Mouse (Mus musculus) Patski (cell line): ENCODE measurements around the gene Sirt6. TPM values are rescaled to one million over a fixed set of nuclear protein-coding genes. Genes with fewer than 3 reads are reported as not detected.

ENCODE experiments used
- ATAC-seq: fragments of 100-300 bp; one replicate; pipeline ENCODE4 v1.8.0; 2021
- CTCF ChIA-PET: fragments of 350-600 bp; sonication (Branson Sonifier 250); formaldehyde crosslinking; loops from one replicate; lab custom pipeline; 2022; ENCODE audit warnings: inconsistent platforms; lab: Charles Lee
- POLR2A ChIA-PET: fragments of 350-600 bp; sonication (Branson Sonifier 250); formaldehyde crosslinking; loops from one replicate; lab custom pipeline; 2022; ENCODE audit warnings: antibody characterized with exemption, inconsistent platforms; lab: Charles Lee
- DNase-seq: peaks from one replicate; pipeline ENCODE4 v3.0.0-alpha.2; 2011; ENCODE audit warnings: low read depth, low spot score
- H3K27me3 ChIP-seq: fragments of 371-371 bp; one replicate; pipeline ENCODE4 v1.5.1; 2021
- CTCF ChIP-seq: fragments of 100-300 bp; IDR thresholded peaks from one replicate; pipeline ENCODE4 v1.5.1; 2021
- in situ Hi-C: fragments of 300-500 bp; cut with MboI; formaldehyde crosslinking; loops from 3 replicates; pipeline ENCODE4 v1.11.1; 2018; ENCODE audit warnings: low pct_unique_long_range_greater_than_20kb, mixed read lengths
- polyA plus RNA-seq: library from polyadenylated mRNA; unstranded; gene quantifications from one replicate; pipeline ENCODE4 v1.2.3, GENCODE M21; 2021

Sirt6 gene
- polyA plus RNA-seq, 1 experiment from 2014 or later, result 21.7 TPM

GRCm38 (mm10) chr10:81596611-81597010 is 31.0 kb downstream of the Sirt6 start:
- POLR2A ChIA-PET, result interaction anchor here (1.0 to 2.3 kb wide), 3 partner anchors 8 to 25 kb away, joined by 3 to 10 read pairs (median 3); no protein-coding TSS in a partner anchor
- CTCF ChIA-PET, result no interaction called here
- TF ChIP-seq CTCF, result no peak
- H3K27me3 ChIP-seq, result no peaks in the 10 kb centered on the region
- ATAC-seq (no peak), DNase-seq (no peak)
- in situ Hi-C loops, result no loop called here

GRCm38 (mm10) chr10:81595599-81595998 is 32.0 kb downstream of the Sirt6 start:
- ChIA-PET POLR2A (interaction anchor here (0.7 to 1.3 kb wide), 3 partner anchors 9 to 22 kb away, joined by 3 to 4 read pairs (median 3); no protein-coding TSS in a partner anchor), CTCF (no interaction called here)
- ATAC-seq, result no peak
- TF ChIP-seq CTCF, result no peak
- no peak for DNase-seq
- in situ Hi-C loops, result no loop called here
- H3K27me3 ChIP-seq, result no peaks in the 10 kb centered on the region

DNA sequence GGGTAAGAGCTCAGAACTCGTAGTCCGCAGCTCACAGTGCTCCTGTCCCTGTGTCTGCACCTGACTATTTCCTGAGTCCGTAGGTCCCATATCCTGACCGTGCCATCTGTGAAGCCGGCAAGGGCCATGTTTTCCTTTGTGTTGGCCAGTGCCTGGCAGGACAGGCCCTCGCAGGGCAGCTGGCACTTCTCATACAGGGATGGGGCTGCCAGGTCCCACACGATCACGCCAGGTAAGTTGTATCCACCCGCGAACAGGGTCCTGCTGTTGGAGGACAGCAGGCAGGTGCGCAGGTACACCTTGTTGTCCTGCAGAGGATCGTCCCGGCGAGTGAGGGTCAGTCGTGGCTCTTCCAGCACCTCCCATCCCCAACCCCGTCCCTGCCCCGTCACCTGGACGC is 33.7 kb downstream of the Sirt6 start:
- no peak for ATAC-seq

GRCm38 (mm10) chr10:81593223-81593622 is 34.4 kb downstream of the Sirt6 start:
- no peak for DNase-seq
- in situ Hi-C loops, result no loop called here
- POLR2A ChIA-PET, result no interaction called here
- no peaks in the 10 kb centered on the region for H3K27me3 ChIP-seq
- TF ChIP-seq CTCF, result no peak
- ATAC-seq, result no peak
- CTCF ChIA-PET, result no interaction called here

More for the DNA sequence above, 33.7 kb downstream of the Sirt6 start:
- H3K27me3 ChIP-seq, result no peaks in the 10 kb centered on the region
- ChIA-PET CTCF (no interaction called here), POLR2A (no interaction called here)
- no peak for DNase-seq
- no peak for TF ChIP-seq CTCF
- in situ Hi-C loops, result no loop called here

- no peaks in the 10 kb centered on the region for H3K27me3 ChIP-seq
- TF ChIP-seq CTCF, result no peak
- ATAC-seq, result no peak
- POLR2A ChIA-PET, result no interaction called here
- CTCF ChIA-PET, result no interaction called here
- in situ Hi-C loops, result no loop called here
- no peak for DNase-seq
These were observed 35.0 kb downstream of the Sirt6 start for GRCm38 (mm10) chr10:81592631-81593030.

- no peak for DNase-seq
- TF ChIP-seq CTCF, result no peak
- ChIA-PET CTCF (interaction anchor here (1.0 kb wide), 1 partner anchor 11 kb away, joined by 3 read pairs; no protein-coding TSS in a partner anchor), POLR2A (no interaction called here)
- in situ Hi-C loops, result no loop called here
- no peaks in the 10 kb centered on the region for H3K27me3 ChIP-seq
- ATAC-seq, result no peak
These were observed 35.8 kb downstream of the Sirt6 start for GRCm38 (mm10) chr10:81591846-81592245.

GRCm38 (mm10) chr10:81588739-81589138 is 38.9 kb downstream of the Sirt6 start:
- TF ChIP-seq CTCF, result no peak
- ChIA-PET POLR2A (no interaction called here), CTCF (interaction anchor here (0.9 kb wide), 1 partner anchor 8 kb away, joined by 3 read pairs; no protein-coding TSS in a partner anchor)
- no peak for DNase-seq
- in situ Hi-C loops, result no loop called here
- no peaks in the 10 kb centered on the region for H3K27me3 ChIP-seq
- ATAC-seq, result no peak

DNA sequence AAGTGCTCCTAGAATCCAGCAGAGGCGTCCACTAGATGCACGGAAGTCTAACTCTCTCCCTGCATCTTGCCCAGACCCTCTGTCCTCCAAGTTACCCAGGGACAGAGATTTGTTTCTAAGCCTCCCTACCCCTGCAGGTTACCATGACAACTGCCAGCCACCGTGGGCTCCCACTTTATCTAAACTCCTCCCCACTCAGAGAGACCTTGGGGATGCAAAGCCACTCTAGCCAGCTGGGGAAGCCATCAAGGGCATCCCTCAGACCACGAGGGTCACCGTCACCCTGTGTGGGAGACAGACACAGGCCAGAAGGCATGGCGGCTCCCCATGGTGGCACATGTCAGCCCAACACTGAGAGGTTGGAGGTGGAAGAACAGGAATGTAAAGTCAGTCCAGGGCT is 44.2 kb downstream of the Sirt6 start:
- in situ Hi-C loops, result no loop called here
- ChIA-PET CTCF (no interaction called here), POLR2A (no interaction called here)
- H3K27me3 ChIP-seq, result no peaks in the 10 kb centered on the region
- DNase-seq (no peak), ATAC-seq (no peak)
- TF ChIP-seq CTCF, result no peak

- CTCF ChIA-PET, result interaction anchor here (0.8 to 1.1 kb wide), 2 partner anchors 9 to 11 kb away, joined by 3 read pairs; no protein-coding TSS in a partner anchor
- in situ Hi-C loops, result no loop called here
- H3K27me3 ChIP-seq, result no peaks in the 10 kb centered on the region
- ATAC-seq (no peak), DNase-seq (no peak)
- POLR2A ChIA-PET, result interaction anchor here (0.5 kb wide), 1 partner anchor 73 kb away, joined by 4 read pairs; no protein-coding TSS in a partner anchor
- TF ChIP-seq CTCF, result no peak
These were observed 47.0 kb downstream of the Sirt6 start for GRCm38 (mm10) chr10:81580441-81581070.

DNA sequence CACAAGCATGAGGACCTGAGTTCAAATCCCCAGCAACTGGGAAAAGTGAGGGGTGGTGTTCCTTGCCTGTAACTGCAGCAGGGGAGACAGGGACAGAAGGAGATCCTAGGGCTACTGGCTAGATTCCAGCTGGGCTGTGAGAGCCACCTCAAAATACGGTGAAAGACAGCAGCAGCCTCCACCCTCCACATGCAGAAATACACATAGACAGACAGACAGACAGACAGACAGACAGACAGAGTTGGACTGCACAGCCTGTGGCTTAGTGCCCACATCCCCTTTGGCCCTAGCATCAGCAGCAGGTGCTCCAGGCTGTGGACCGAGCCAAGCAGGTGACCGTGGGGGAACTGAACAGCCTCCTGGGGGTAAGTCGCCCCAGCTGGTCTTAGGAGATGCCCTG is 47.6 kb downstream of the Sirt6 start:
- in situ Hi-C loops, result no loop called here
- ChIA-PET CTCF (interaction anchor here (0.8 to 1.1 kb wide), 2 partner anchors 9 to 11 kb away, joined by 3 read pairs; no protein-coding TSS in a partner anchor), POLR2A (no interaction called here)
- H3K27me3 ChIP-seq, result no peaks in the 10 kb centered on the region
- no peak for TF ChIP-seq CTCF
- DNase-seq (no peak), ATAC-seq (no peak)

DNA sequence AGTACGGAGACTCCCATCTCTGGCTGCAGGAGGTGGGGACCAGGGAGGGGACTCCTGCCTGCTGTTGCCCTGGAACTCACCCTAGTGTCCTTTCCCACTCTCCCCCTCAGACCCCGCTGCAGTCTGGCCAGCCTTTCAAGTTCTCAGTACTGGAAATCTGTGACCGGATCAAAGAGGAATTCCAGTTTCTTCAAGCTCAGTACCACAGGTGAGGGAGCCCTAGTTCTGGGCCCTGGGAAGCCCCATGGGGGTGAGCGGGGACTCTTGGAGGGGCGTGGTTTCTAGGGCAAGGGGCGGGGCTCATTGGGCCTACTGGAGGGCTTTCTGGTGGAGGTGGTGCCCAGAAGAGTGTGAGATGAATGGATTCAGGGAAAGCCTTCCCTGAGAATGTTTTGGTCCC is 51.9 kb downstream of the Sirt6 start:
- POLR2A ChIA-PET, result interaction anchor here (0.6 to 1.3 kb wide), 2 partner anchors 24 to 197 kb away, joined by 4 read pairs; no protein-coding TSS in a partner anchor
- ATAC-seq, result no peak
- H3K27me3 ChIP-seq, result no peaks in the 10 kb centered on the region
- DNase-seq, result no peak
- in situ Hi-C loops, result no loop called here
- TF ChIP-seq CTCF, result no peak
- CTCF ChIA-PET, result interaction anchor here (1.0 to 2.7 kb wide), 4 partner anchors 9 to 28 kb away, joined by 3 to 11 read pairs (median 4); no protein-coding TSS in a partner anchor
